Mouse (Mus musculus): Measurements from ENCODE around the gene Cep57l1. TPM values are rescaled to one million over a fixed set of nuclear protein-coding genes. Genes with fewer than 3 reads are reported as not detected.

Gene Cep57l1
- polyA plus RNA-seq, 1 experiment from 2014 or later: 6.3 TPM

- Histone ChIP-seq H3K9me3 (ENCODE audit: low read length) (no peaks in the 10 kb centered on the region), H3K4me1 (ENCODE audit: insufficient read depth, low read depth, low read length) (no peaks in the 10 kb centered on the region), H3K9ac (replicated peaks; ENCODE audit: low read depth) (no peak overlapping the region), H3K36me3 (ENCODE audit: insufficient read depth, low read length) (no peaks in the 10 kb centered on the region), H3K27me3 (replicated peaks; ENCODE audit: insufficient read depth, low read length) (no peaks in the 10 kb centered on the region), H3K4me2 (replicated peaks; ENCODE audit: low read depth, low read length) (peak overlapping the region; percentile 14), H3K27ac (ENCODE audit: low read length) (no peak overlapping the region), H3K4me3 (ENCODE audit: low read depth, low read length) (no peak overlapping the region)
- DNase-seq (ENCODE audit: low spot score): peak; percentile 91
- WGBS: 21% methylated on average over 18 of the region's 18 CpGs
- TF ChIP-seq CTCF (IDR thresholded peaks at IDR 0.05): peak; percentile 79
- TF ChIP-seq EP300 (IDR thresholded peaks at IDR 0.05): no peak
- ATAC-seq: peak; percentile 71
Observed at GRCm38 (mm10) chr10:41678746-41679360, 130.8 kb downstream of the Cep57l1 start.

DNA sequence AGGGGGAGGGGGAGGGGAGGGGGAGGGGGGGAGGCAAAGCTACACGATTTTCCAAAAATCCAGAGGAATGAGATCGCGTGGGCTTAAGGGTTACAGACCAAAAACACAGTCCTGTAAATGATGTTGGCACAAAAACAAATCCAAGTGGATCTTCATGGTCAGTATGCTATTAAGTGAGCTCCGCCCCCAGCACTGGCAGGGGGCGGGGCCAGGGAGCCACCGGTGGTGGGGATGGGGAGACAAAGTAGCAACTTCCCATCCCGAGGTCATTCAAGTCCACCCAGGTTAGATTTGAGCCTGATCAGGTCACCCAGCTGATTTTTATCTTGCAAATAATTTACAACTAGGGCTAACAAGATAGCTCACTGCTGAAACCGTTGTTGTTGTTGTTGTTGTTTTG is 132.3 kb downstream of the Cep57l1 start:
- ATAC-seq: no peak
- H3K4me3 ChIP-seq (ENCODE audit: low read depth, low read length): no peak overlapping the region
- H3K27me3 ChIP-seq (replicated peaks; ENCODE audit: insufficient read depth, low read length): no peaks in the 10 kb centered on the region

GRCm38 (mm10) chr10:41676661-41677061 is 133.0 kb downstream of the Cep57l1 start:
- H3K4me1 ChIP-seq (ENCODE audit: insufficient read depth, low read depth, low read length): no peaks in the 10 kb centered on the region
- ATAC-seq (no peak), DNase-seq (ENCODE audit: low spot score) (no peak)
- no peaks in the 10 kb centered on the region for H3K9me3 ChIP-seq (ENCODE audit: low read length)
- no peaks in the 10 kb centered on the region for H3K36me3 ChIP-seq (ENCODE audit: insufficient read depth, low read length)
- WGBS: 65% methylated on average over 6 of the region's 6 CpGs
- H3K27ac ChIP-seq (ENCODE audit: low read length): no peak overlapping the region
- H3K4me3 ChIP-seq (ENCODE audit: low read depth, low read length): no peak overlapping the region
- TF ChIP-seq EP300 (IDR thresholded peaks at IDR 0.05) (no peak), CTCF (IDR thresholded peaks at IDR 0.05) (no peak)
- H3K9ac ChIP-seq (replicated peaks; ENCODE audit: low read depth): no peak overlapping the region
- no peaks in the 10 kb centered on the region for H3K27me3 ChIP-seq (replicated peaks; ENCODE audit: insufficient read depth, low read length)
- no peak overlapping the region for H3K4me2 ChIP-seq (replicated peaks; ENCODE audit: low read depth, low read length)

More for the DNA sequence above, 132.3 kb downstream of the Cep57l1 start:
- DNase-seq (ENCODE audit: low spot score): no peak
- no peak overlapping the region for H3K9ac ChIP-seq (replicated peaks; ENCODE audit: low read depth)
- H3K36me3 ChIP-seq (ENCODE audit: insufficient read depth, low read length): no peaks in the 10 kb centered on the region
- H3K4me2 ChIP-seq (replicated peaks; ENCODE audit: low read depth, low read length): no peak overlapping the region
- no peaks in the 10 kb centered on the region for H3K9me3 ChIP-seq (ENCODE audit: low read length)
- no peak for TF ChIP-seq CTCF (IDR thresholded peaks at IDR 0.05)
- TF ChIP-seq EP300 (IDR thresholded peaks at IDR 0.05): no peak
- WGBS: 55% methylated on average over 8 of the region's 8 CpGs
- no peaks in the 10 kb centered on the region for H3K4me1 ChIP-seq (ENCODE audit: insufficient read depth, low read depth, low read length)
- H3K27ac ChIP-seq (ENCODE audit: low read length): no peak overlapping the region

DNA sequence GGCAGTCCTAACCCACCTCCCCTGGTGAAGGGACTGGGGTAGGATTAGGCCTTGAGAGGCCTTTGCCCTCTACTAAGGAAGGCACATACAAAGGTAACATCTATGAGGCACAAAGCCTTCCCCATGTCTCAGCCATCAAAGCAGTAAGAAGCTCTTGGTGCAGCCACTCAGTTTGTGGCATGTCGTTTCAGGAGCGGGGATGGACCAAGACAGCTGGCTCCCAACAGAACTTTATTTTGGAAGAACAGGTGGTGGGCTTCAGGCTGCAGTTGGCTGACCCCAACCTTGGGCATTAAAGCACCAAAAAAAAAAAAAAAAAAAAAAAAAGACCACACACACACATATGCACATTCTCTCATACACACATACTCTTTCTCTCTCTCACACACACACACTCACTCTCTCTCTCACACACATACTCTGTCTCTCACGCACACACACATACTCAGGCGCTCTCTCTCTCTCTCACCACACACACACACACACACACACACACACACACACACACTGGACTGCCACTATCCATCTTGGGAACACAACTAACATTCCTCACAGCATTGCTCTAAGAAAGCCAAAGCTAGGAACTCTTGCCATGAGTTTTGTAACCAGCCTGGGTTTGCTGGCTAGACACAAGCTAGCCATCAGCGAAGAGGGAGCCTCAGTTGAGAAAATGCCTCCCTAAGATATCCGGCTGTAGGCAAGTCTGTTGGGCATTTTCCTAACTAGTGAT is 133.7 kb downstream of the Cep57l1 start:
- H3K9me3 ChIP-seq (ENCODE audit: low read length): no peaks in the 10 kb centered on the region
- H3K9ac ChIP-seq (replicated peaks; ENCODE audit: low read depth): no peak overlapping the region
- no peak overlapping the region for H3K4me2 ChIP-seq (replicated peaks; ENCODE audit: low read depth, low read length)
- H3K4me1 ChIP-seq (ENCODE audit: insufficient read depth, low read depth, low read length): no peaks in the 10 kb centered on the region
- no peaks in the 10 kb centered on the region for H3K27me3 ChIP-seq (replicated peaks; ENCODE audit: insufficient read depth, low read length)
- peak; percentile 37 for ATAC-seq
- no peak for TF ChIP-seq CTCF (IDR thresholded peaks at IDR 0.05)
- no peak for TF ChIP-seq EP300 (IDR thresholded peaks at IDR 0.05)
- WGBS: 60% methylated on average over 6 of the region's 6 CpGs
- H3K36me3 ChIP-seq (ENCODE audit: insufficient read depth, low read length): no peaks in the 10 kb centered on the region
- no peak overlapping the region for H3K27ac ChIP-seq (ENCODE audit: low read length)
- H3K4me3 ChIP-seq (ENCODE audit: low read depth, low read length): no peak overlapping the region
- peak; percentile 22 for DNase-seq (ENCODE audit: low spot score)

DNA sequence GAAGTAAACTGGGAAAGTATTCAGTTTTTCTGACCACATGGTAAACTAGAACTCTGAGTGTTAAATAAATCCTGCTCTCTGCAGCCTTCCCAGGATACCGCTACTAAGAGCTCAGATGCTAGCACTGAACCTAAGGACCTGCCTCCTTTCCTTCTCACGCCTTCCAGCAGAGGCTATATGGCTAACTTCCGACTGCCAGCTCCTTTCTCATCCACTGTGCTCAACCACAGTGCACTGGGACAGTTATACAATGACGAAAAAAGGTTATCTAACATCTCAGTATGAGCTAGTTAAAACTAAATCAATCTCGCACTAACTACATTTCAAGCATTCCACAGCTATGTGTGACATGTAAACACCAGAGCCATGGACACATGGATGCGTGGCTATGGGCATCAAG is 134.4 kb downstream of the Cep57l1 start:
- DNase-seq (ENCODE audit: low spot score): peak; percentile 13
- ATAC-seq: no peak
- WGBS: 24% methylated on average over 6 of the region's 6 CpGs

DNA sequence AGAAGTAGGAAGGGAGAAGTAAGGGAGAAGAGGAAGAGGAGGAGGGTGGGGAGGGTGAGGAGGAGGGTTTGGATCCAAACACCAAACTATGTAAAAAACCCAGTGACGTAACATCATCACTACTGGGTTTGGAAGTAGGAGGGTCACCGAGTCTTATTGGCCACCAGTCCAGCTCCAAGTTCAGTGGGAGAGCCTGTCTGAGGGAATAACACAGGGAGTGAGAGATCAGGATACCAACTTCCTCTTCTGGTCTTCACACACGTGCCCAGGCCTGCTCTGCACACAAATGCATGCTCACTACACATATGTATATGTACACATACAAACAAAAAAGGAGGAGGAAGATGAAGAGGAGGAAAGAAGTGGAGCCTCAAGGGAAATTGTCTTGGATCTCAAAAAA is 135.3 kb downstream of the Cep57l1 start:
- no peaks in the 10 kb centered on the region for H3K27me3 ChIP-seq (replicated peaks; ENCODE audit: insufficient read depth, low read length)
- no peaks in the 10 kb centered on the region for H3K9me3 ChIP-seq (ENCODE audit: low read length)
- DNase-seq (ENCODE audit: low spot score) (no peak), ATAC-seq (no peak)
- no peak overlapping the region for H3K27ac ChIP-seq (ENCODE audit: low read length)
- TF ChIP-seq CTCF (IDR thresholded peaks at IDR 0.05): no peak
- TF ChIP-seq EP300 (IDR thresholded peaks at IDR 0.05): no peak
- H3K9ac ChIP-seq (replicated peaks; ENCODE audit: low read depth): no peak overlapping the region
- H3K4me1 ChIP-seq (ENCODE audit: insufficient read depth, low read depth, low read length): no peaks in the 10 kb centered on the region
- 52% methylated on average over 3 of the region's 3 CpGs for WGBS
- H3K36me3 ChIP-seq (ENCODE audit: insufficient read depth, low read length): no peaks in the 10 kb centered on the region
- H3K4me2 ChIP-seq (replicated peaks; ENCODE audit: low read depth, low read length): no peak overlapping the region
- no peak overlapping the region for H3K4me3 ChIP-seq (ENCODE audit: low read depth, low read length)

More for the DNA sequence above, 134.4 kb downstream of the Cep57l1 start:
- Histone ChIP-seq H3K4me3 (ENCODE audit: low read depth, low read length) (no peak overlapping the region), H3K4me1 (ENCODE audit: insufficient read depth, low read depth, low read length) (no peaks in the 10 kb centered on the region), H3K9ac (replicated peaks; ENCODE audit: low read depth) (no peak overlapping the region), H3K9me3 (ENCODE audit: low read length) (no peaks in the 10 kb centered on the region), H3K4me2 (replicated peaks; ENCODE audit: low read depth, low read length) (no peak overlapping the region), H3K27ac (ENCODE audit: low read length) (no peak overlapping the region), H3K27me3 (replicated peaks; ENCODE audit: insufficient read depth, low read length) (no peaks in the 10 kb centered on the region), H3K36me3 (ENCODE audit: insufficient read depth, low read length) (no peaks in the 10 kb centered on the region)
- TF ChIP-seq CTCF (IDR thresholded peaks at IDR 0.05) (no peak), EP300 (IDR thresholded peaks at IDR 0.05) (no peak)

Measured in lung, postnatal 0 days (tissue).